7 mouse cellular contexts compared by ENCODE assay signal in the genomic region with DNA sequence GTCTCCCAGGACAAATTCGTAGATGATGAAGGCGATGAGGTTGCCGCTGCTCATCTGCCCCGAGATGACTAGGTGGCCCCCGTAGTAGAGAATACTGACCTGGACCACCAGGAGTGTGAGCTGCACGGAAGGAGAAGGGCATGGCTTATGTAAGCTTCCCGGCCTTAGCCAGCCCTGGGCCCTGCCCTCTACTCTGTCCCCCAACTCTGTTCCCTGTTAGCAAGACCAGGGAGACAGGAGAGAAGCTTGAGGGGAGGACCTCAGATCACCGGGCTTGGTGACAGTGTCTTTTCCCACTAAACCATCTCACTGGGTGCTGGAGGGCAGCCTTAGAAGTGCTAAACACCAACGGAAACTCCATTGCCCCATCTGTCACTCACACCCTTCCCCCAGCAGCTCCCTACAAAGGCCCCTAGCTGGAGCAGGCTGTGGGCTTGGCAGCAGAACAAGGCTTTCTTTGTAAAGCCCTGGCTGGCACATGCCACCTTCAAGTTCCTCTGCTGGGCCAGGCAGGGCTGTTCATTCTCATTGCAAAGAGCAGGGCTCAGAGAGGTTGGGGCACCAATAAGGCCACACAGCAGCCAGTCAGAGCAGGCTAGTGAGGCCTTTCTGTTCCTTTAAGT. TPM values are rescaled to one million over a fixed set of nuclear protein-coding genes. Genes with fewer than 3 reads are reported as not detected.
A peak's percentile ranks its signal among the peaks of the same experiment; 100 is the strongest.
DNase-seq lines count a peak whose midpoint lies in the region; ATAC-seq and TF ChIP-seq lines count a peak whose summit lies in the region.

No protein-coding gene starts in this region.

- no peak overlapping the region for H3K9ac ChIP-seq in neural tube, embryonic 15.5 days (replicated peaks)

- TF ChIP-seq POLR2A in brain, embryonic 14.5 days (IDR thresholded peaks at IDR 0.05; ENCODE audit: borderline replicate concordance, extremely low read depth, insufficient read depth, insufficient read length, poor library complexity, severe bottlenecking) = no peak

- no peak overlapping the region for H3K4me3 ChIP-seq in neural tube, embryonic 15.5 days (replicated peaks)

- WGBS in neural tube, embryonic 15.5 days = 59% methylated on average over 9 of the region's 9 CpGs

- H3K4me1 ChIP-seq in neural tube, embryonic 15.5 days = peaks cover 30% of the 10 kb centered on the region; the same call in 1 of the 2 replicates

- H3K9me3 ChIP-seq in neural tube, embryonic 15.5 days (replicated peaks) = no peaks in the 10 kb centered on the region

- peak; percentile 50 to 54 for DNase-seq in CD8-positive naive resting alpha-beta T cell, adult 2 months (ENCODE audit: low read depth in 2 of 2, low spot score in 2 of 2)
- peak; percentile 98 for DNase-seq in brain, embryonic 14.5 days (ENCODE audit: low read depth)
- peak; percentile 58 to 81 for DNase-seq in frontal cortex, adult 2 months (ENCODE audit: extremely low spot score in 1 of 2, low spot score in 1 of 2)
- peak; percentile 59 to 68 for DNase-seq in left cerebral cortex, adult 18-20 months (ENCODE audit: low spot score in 2 of 2)
- DNase-seq in kidney, postnatal 36 days = no peak
- no peak for DNase-seq in testis, postnatal 10 days (ENCODE audit: low spot score)

- no peak for TF ChIP-seq CTCF in brain, embryonic 14.5 days (IDR thresholded peaks at IDR 0.05; ENCODE audit: borderline replicate concordance, extremely low read depth, insufficient read depth, insufficient read length)

- peak overlapping the region; percentile 77 for H3K27ac ChIP-seq in neural tube, embryonic 15.5 days (replicated peaks)

- H3K4me2 ChIP-seq in neural tube, embryonic 15.5 days = no peak overlapping the region

- ATAC-seq in neural tube, embryonic 15.5 days (ENCODE audit: low FRiP score) = peak; percentile 82

- no peaks in the 10 kb centered on the region for H3K36me3 ChIP-seq in neural tube, embryonic 15.5 days

- no peaks in the 10 kb centered on the region for H3K27me3 ChIP-seq in neural tube, embryonic 15.5 days (replicated peaks)

RNA-seq across cellular contexts. Expression of a gene that starts 16.7 kb away (rescaled TPM):
- 6.5 and 9.6 TPM in 2 replicates for polyA plus RNA-seq in brain, embryonic 14.5 days (2012; rRNA removed)
- polyA plus RNA-seq in frontal cortex, adult 2 months (2012; rRNA removed) = 30.2 and 33.3 TPM in 2 replicates
- 10 to 100 TPM; 53.1 to 57.1 TPM for total RNA-seq in left cerebral cortex, adult 18-20 months (2021)
- polyA plus RNA-seq in neural tube, embryonic 15.5 days (2015; fragmentation: Nextera tagmentation; extraction: Ambion mirVana) = 22.1 and 23.2 TPM in 2 replicates

RNA-seq across cellular contexts. Expression of a gene that starts 33.2 kb away (rescaled TPM):
- 38.1 and 47.2 TPM in 2 replicates for polyA plus RNA-seq in brain, embryonic 14.5 days (2012; rRNA removed)
- polyA plus RNA-seq in frontal cortex, adult 2 months (2012; rRNA removed) = 43.2 and 45.3 TPM in 2 replicates
- 10 to 100 TPM; 36.3 to 39.2 TPM for total RNA-seq in left cerebral cortex, adult 18-20 months (2021)
- 39.5 and 43.7 TPM in 2 replicates for polyA plus RNA-seq in neural tube, embryonic 15.5 days (2015; fragmentation: Nextera tagmentation; extraction: Ambion mirVana)

RNA-seq across cellular contexts. Expression of a gene that starts 37.0 kb away (rescaled TPM):
- polyA plus RNA-seq in brain, embryonic 14.5 days (2012; rRNA removed) = 64.5 and 67.8 TPM in 2 replicates
- 82.8 and 83.4 TPM in 2 replicates for polyA plus RNA-seq in frontal cortex, adult 2 months (2012; rRNA removed)
- 10 to 100 TPM; 60.7 to 65.3 TPM for total RNA-seq in left cerebral cortex, adult 18-20 months (2021)
- polyA plus RNA-seq in neural tube, embryonic 15.5 days (2015; fragmentation: Nextera tagmentation; extraction: Ambion mirVana) = 87.7 and 89.1 TPM in 2 replicates

RNA-seq across cellular contexts. Expression of a gene that starts 46.8 kb away (rescaled TPM):
- 79.9 and 107 TPM in 2 replicates for polyA plus RNA-seq in brain, embryonic 14.5 days (2012; rRNA removed)
- polyA plus RNA-seq in frontal cortex, adult 2 months (2012; rRNA removed) = 46.3 and 53.0 TPM in 2 replicates
- total RNA-seq in left cerebral cortex, adult 18-20 months (2021) = 10 to 100 TPM; 43.2 to 50.5 TPM
- 48.8 and 50.4 TPM in 2 replicates for polyA plus RNA-seq in neural tube, embryonic 15.5 days (2015; fragmentation: Nextera tagmentation; extraction: Ambion mirVana)

Comparison
In these comparisons a context has a peak if more than half of its experiments do, and no peak if none do; other contexts are left out.
1. DNase-seq: peak in CD8-positive naive resting alpha-beta T cell, adult 2 months (2 of 2), brain, embryonic 14.5 days (single experiment), frontal cortex, adult 2 months (2 of 2) and left cerebral cortex, adult 18-20 months (2 of 2); none in kidney, postnatal 36 days (0 of 2) and testis, postnatal 10 days (single experiment).